Mouse (Mus musculus) kidney, embryonic 16.5 days (tissue): Measurements from ENCODE around the gene Pcbd1. TPM values are rescaled to one million over a fixed set of nuclear protein-coding genes. Genes with fewer than 3 reads are reported as not detected.

ENCODE experiments used
- ATAC-seq: fragments of 200-750 bp; cut with Nextera tagmentation; 2 replicates; pipeline ENCODE4 v1.8.0; 2017; ENCODE audit warnings: moderate TSS enrichment; ENCODE audit not compliant: low FRiP score, low TSS enrichment
- H3K27ac ChIP-seq: fragments of 300-500 bp; sonication (generic); 2 replicates; pipeline ENCODE4 v1.5.1; 2014; ENCODE audit warnings: low read length
- H3K27me3 ChIP-seq: fragments of 300-500 bp; sonication (generic); 2 replicates; pipeline ENCODE4 v1.6.1; 2014; ENCODE audit warnings: low read length, control low read depth, mixed read lengths; ENCODE audit not compliant: insufficient read depth
- H3K36me3 ChIP-seq: fragments of 300-500 bp; sonication (generic); 2 replicates; pipeline ENCODE4 v1.6.1; 2014; ENCODE audit warnings: low read length, control low read depth, mixed read lengths; ENCODE audit not compliant: insufficient read depth
- H3K4me1 ChIP-seq: fragments of 300-500 bp; sonication (generic); 2 replicates; pipeline ENCODE4 v1.6.1; 2014; ENCODE audit warnings: low read length, control low read depth, mixed read lengths; ENCODE audit not compliant: insufficient read depth
- H3K4me2 ChIP-seq: fragments of 300-500 bp; sonication (generic); replicated peaks from 2 replicates; pipeline ENCODE4 v1.6.1; 2014; ENCODE audit warnings: low read depth, low read length
- H3K4me3 ChIP-seq: fragments of 300-500 bp; sonication (generic); 2 replicates; pipeline ENCODE4 v1.5.1; 2014; ENCODE audit warnings: mild to moderate bottlenecking, low read length
- H3K9ac ChIP-seq: fragments of 300-500 bp; sonication (generic); replicated peaks from 2 replicates; pipeline ENCODE4 v1.6.1; 2014; ENCODE audit warnings: low read length
- H3K9me3 ChIP-seq: fragments of 300-500 bp; sonication (generic); 2 replicates; pipeline ENCODE4 v1.6.1; 2016; ENCODE audit warnings: low read length, control low read depth
- WGBS: fragments of 180-500 bp; shearing (Covaris S2); extraction: QIAGEN DNeasy Blood & Tissue Kit; methylation state at CpG from one replicate; pipeline ENCODE4 v1.1.7; 2014; 5-methylcytosine and 5-hydroxymethylcytosine counted together
- polyA plus RNA-seq: library from polyadenylated mRNA; unstranded; fragments of >200 nt; fragmentation: Nextera tagmentation; extraction: Ambion mirVana; gene quantifications from 2 replicates; pipeline ENCODE4 v1.2.1, GENCODE M21; 2015

Pcbd1 gene
- polyA plus RNA-seq, 1 experiment from 2014 or later: 183 TPM

DNA sequence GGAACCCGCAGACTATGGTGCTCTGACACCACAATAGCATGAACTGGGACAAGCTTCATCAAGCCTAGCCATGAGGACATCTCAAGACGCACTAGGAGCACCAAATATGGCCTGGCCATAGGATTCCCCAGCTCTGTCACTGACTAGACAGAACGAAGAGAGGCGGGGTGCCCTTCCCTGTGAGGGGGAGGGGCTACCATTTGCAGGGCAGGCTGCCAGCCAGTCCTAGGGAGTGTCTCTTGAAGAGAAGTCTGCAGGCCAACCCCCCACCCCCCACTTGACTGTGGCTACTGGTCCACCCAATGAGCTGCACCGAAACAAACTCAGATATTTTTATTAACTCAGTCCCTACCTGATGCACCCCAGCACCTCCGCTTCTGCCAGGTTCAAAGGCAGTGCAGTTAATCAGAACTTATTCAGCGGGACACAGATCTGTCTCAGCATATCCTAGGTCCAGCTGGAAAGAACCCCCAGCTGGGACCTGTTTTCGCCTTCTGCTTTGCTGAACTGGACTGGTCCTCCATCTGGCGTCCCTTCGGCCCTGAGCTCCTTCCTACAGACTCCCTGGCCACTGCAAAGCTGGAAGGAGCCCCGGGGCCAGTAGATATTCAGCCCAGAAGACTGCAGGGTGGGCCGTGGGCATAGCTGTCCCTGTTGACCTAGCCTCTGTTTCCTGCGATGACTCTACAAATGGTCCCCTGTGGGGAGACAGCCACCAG lies 23.7 kb upstream of the Pcbd1 start:
- peaks cover 14% of the 10 kb centered on the region for H3K4me1 ChIP-seq
- peak; percentile 9; the same call in 1 of the 2 replicates for ATAC-seq
- no peak overlapping the region for H3K9ac ChIP-seq
- no peak overlapping the region for H3K4me2 ChIP-seq
- H3K9me3 ChIP-seq: no peaks in the 10 kb centered on the region
- no peak overlapping the region for H3K27ac ChIP-seq
- no peak overlapping the region for H3K4me3 ChIP-seq
- WGBS: 57% methylated on average over 13 of the region's 13 CpGs
- no peaks in the 10 kb centered on the region for H3K36me3 ChIP-seq
- H3K27me3 ChIP-seq: no peaks in the 10 kb centered on the region

DNA sequence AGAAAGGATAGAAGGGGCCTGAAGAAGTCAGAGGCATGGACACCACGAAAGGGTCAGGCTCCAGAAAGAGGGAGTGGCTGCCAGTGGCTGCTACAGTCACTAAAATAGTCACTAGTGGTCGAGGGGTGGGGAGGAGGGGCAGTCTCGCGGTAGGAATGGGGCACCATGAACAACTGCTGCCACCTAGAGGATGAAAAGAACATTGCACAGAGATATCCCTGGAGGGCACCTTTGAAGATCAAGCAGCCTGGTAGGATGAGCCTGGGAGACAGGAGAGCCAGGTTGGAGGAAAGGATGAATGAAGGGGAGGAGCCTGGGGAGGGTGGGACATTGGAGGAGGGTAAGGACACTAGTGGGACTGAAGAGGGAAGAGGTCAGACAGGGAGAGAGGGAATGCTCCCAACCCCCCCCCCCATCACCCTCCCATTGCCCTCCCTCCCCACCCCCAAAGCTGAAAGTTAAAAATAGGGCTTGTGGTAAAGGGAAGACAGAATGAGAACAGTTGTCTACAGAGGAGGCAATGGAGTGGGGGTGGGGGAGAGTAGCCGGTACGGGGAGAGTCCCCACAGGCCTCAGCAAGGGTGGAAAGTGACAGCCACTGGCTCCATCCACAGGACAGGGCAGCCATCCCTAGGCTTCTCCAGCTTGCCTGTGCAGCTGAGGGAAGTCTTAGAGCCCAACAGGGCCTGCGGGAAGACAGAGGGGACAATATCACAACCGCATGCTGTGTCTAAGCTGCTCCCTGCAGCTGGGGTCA lies 20.5 kb upstream of the Pcbd1 start:
- ATAC-seq: peak; percentile 44
- Histone ChIP-seq H3K27ac (no peak overlapping the region), H3K9ac (no peak overlapping the region), H3K27me3 (no peaks in the 10 kb centered on the region; the same call in 1 of the 2 replicates), H3K9me3 (no peaks in the 10 kb centered on the region), H3K4me3 (no peak overlapping the region), H3K4me2 (peak overlapping the region; percentile 43), H3K4me1 (peaks cover 14% of the 10 kb centered on the region), H3K36me3 (no peaks in the 10 kb centered on the region)
- WGBS: 4% methylated on average over 8 of the region's 8 CpGs

DNA sequence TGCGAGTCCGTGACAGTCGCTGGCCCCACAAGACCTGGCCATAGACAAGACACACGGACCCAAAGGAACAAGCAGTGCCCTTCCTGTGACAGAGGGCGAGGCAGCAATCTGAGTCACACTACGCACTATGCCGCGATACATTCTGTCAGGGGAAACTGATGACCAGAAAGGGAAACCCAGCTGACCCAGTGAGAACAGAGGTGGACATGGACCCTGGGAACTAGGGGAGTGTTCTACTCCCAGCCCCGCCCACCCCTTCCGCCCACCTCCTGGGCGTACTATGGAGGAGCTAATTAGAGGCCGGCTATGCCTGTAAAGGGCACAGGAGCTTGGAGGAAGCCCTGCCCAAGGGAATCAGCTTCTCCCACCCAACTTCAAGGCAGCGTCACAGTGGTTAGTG lies 19.9 kb upstream of the Pcbd1 start:
- H3K27ac ChIP-seq: no peak overlapping the region
- no peaks in the 10 kb centered on the region for H3K9me3 ChIP-seq
- H3K36me3 ChIP-seq: no peaks in the 10 kb centered on the region
- peaks cover 14% of the 10 kb centered on the region for H3K4me1 ChIP-seq
- peak overlapping the region; percentile 17 for H3K4me3 ChIP-seq
- no peak overlapping the region for H3K9ac ChIP-seq
- ATAC-seq: peak; percentile 59
- peak overlapping the region; percentile 43 for H3K4me2 ChIP-seq
- WGBS: 9% methylated on average over 13 of the region's 13 CpGs
- H3K27me3 ChIP-seq: no peaks in the 10 kb centered on the region; the same call in 1 of the 2 replicates

DNA sequence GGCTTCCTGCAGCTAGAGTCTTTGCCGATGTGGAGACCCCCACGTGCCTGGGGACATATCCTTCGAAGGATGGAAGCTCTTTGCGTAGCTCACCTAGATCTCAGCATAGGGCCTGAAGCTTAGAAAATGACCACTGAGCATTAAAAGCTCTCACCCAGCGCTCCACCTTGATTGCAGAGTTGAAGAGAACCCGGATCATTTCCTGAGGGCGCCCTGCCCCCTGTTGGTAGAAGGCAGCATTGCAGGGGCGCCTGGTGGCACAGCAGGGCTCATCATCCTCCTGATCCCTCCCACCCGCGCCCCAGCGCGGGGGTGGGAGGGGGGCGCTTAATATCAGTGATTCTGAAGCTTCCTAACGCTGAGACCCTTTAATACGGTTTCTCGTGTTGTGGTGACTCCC lies 16.8 kb upstream of the Pcbd1 start:
- H3K4me2 ChIP-seq: no peak overlapping the region
- 14% methylated on average over 16 of the region's 16 CpGs for WGBS
- H3K27ac ChIP-seq: no peak overlapping the region
- H3K36me3 ChIP-seq: no peaks in the 10 kb centered on the region
- H3K4me3 ChIP-seq: no peak overlapping the region
- no peak for ATAC-seq
- H3K4me1 ChIP-seq: peaks cover 10% of the 10 kb centered on the region
- no peak overlapping the region for H3K9ac ChIP-seq
- no peaks in the 10 kb centered on the region; the same call in 1 of the 2 replicates for H3K27me3 ChIP-seq
- no peaks in the 10 kb centered on the region for H3K9me3 ChIP-seq

DNA sequence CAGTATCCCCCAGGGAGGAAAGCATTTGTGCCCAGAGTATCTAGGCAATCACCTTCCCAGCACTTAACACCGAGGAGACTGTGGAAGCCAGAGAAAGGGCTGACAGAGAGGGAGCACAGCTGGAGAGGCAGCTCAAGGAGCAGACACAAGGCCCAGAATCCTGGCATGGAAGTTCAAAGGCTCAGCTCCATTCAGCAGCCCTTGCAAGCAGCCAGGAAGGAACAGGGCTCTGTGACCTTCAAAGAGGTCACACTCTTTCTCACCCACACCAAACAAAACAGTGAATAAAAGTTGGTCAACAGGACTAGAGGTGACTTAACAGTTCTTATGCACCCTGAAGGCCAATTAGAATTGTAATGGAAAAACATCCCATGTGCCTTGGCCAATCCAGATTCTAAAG lies 14.5 kb upstream of the Pcbd1 start:
- no peaks in the 10 kb centered on the region; the same call in 1 of the 2 replicates for H3K27me3 ChIP-seq
- H3K9me3 ChIP-seq: no peaks in the 10 kb centered on the region
- peaks cover 6% of the 10 kb centered on the region; the same call in 1 of the 2 replicates for H3K4me1 ChIP-seq
- H3K27ac ChIP-seq: no peak overlapping the region
- H3K36me3 ChIP-seq: no peaks in the 10 kb centered on the region
- 6% methylated on average over 1 of the region's 1 CpGs for WGBS
- no peak overlapping the region for H3K4me2 ChIP-seq
- ATAC-seq: no peak
- no peak overlapping the region for H3K9ac ChIP-seq
- no peak overlapping the region for H3K4me3 ChIP-seq

- no peak for ATAC-seq
- Histone ChIP-seq H3K9me3 (no peaks in the 10 kb centered on the region), H3K27me3 (no peaks in the 10 kb centered on the region; the same call in 1 of the 2 replicates), H3K4me3 (no peak overlapping the region), H3K27ac (no peak overlapping the region), H3K36me3 (no peaks in the 10 kb centered on the region), H3K4me1 (peaks cover 11% of the 10 kb centered on the region), H3K9ac (no peak overlapping the region), H3K4me2 (no peak overlapping the region)
- 93% methylated on average over 3 of the region's 3 CpGs for WGBS
These were observed 13.5 kb upstream of the Pcbd1 start for GRCm38 (mm10) chr10:61075607-61076006.

DNA sequence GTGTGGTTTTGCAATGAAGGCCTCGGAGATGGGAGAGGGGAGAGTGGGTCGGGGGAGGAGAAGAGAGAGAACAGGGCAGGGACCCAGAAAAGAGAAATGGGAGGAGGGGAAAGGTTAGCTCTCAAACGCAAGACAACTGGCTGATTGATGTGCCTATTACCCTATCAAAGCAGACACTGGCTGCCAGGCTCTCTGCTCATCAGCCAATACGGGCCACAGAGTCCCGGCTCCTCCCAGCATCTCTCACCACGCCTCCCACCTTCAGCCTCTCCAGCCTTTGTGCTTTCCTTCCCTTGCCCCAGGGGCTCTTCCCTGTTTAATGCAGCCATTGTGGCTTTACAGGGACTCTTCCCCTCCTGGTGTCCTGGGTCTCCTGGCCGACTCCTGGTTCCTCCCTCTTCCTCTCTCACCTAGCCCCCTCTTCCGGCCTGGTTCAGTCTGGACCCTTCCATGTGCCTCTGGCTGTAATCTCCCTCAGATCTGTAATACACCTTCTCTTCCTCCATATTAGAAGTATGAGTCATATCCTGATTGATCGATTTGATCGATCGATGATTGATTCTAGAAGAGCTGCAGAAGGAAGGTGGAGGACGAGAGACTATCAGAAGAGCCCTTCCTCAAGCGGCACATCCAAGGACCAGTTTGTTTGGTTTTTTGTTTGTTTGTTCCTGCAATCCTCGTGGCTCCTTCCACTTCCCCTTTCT lies 8.8 kb upstream of the Pcbd1 start:
- Histone ChIP-seq H3K4me2 (peak overlapping the region; percentile 30), H3K9ac (no peak overlapping the region), H3K4me1 (peaks cover 15% of the 10 kb centered on the region), H3K36me3 (no peaks in the 10 kb centered on the region), H3K27ac (no peak overlapping the region), H3K9me3 (no peaks in the 10 kb centered on the region), H3K4me3 (no peak overlapping the region; the same call in 1 of the 2 replicates), H3K27me3 (no peaks in the 10 kb centered on the region)
- peak; percentile 95 for ATAC-seq
- 38% methylated on average over 14 of the region's 14 CpGs for WGBS

DNA sequence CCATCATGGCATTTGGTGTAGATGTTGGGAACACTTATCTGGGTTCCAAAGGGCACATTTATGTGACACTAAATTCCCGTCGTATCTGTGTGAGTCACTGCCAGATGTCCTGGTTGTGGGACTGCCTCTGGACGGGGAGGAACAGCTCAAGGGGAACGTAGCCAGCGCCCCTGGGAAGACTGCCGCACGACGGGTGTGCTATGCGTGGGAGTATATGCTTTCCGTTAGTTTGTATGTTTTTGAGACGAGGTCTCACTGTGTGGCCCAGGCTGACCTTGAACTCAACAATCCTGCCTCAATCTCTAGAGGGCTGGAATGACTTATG lies 8.2 kb upstream of the Pcbd1 start:
- H3K27me3 ChIP-seq: no peaks in the 10 kb centered on the region
- peaks cover 15% of the 10 kb centered on the region for H3K4me1 ChIP-seq
- H3K36me3 ChIP-seq: no peaks in the 10 kb centered on the region
- 31% methylated on average over 11 of the region's 11 CpGs for WGBS
- H3K4me3 ChIP-seq: no peak overlapping the region
- H3K9ac ChIP-seq: no peak overlapping the region
- peak; percentile 36; the same call in 1 of the 2 replicates for ATAC-seq
- H3K4me2 ChIP-seq: peak overlapping the region; percentile 30; the same call in 1 of the 2 replicates
- no peak overlapping the region for H3K27ac ChIP-seq
- no peaks in the 10 kb centered on the region for H3K9me3 ChIP-seq

DNA sequence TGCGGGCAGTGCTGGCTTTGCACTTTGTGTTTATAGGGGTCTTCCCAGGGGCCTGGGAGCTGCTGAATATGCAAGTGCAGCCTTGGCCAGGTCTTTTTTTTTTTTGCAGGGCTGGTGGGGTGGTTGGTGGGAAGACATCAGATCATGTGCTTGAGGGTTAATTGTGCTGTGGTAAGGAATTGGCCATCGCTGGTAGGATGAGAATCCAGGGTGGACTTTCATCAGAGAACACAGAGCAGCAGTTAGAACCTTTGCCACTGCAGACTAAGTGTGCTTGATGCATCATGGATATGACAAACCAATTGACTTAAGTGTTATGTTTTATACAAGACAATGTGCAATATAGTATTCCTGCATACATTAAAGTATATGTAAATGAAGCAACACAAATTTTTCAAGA lies 3.8 kb upstream of the Pcbd1 start:
- Histone ChIP-seq H3K27me3 (no peaks in the 10 kb centered on the region), H3K4me2 (no peak overlapping the region), H3K4me3 (no peak overlapping the region), H3K4me1 (peaks cover 17% of the 10 kb centered on the region), H3K27ac (no peak overlapping the region), H3K9ac (no peak overlapping the region), H3K9me3 (no peaks in the 10 kb centered on the region), H3K36me3 (no peaks in the 10 kb centered on the region)
- 87% methylated on average over 2 of the region's 2 CpGs for WGBS
- no peak for ATAC-seq
